Mouse (Mus musculus): Measurements from ENCODE around the gene Dpy19l2. TPM values are rescaled to one million over a fixed set of nuclear protein-coding genes. Genes with fewer than 3 reads are reported as not detected.

Gene Dpy19l2
- polyA plus RNA-seq, 1 experiment from 2014 or later = 0.13 TPM

DNA sequence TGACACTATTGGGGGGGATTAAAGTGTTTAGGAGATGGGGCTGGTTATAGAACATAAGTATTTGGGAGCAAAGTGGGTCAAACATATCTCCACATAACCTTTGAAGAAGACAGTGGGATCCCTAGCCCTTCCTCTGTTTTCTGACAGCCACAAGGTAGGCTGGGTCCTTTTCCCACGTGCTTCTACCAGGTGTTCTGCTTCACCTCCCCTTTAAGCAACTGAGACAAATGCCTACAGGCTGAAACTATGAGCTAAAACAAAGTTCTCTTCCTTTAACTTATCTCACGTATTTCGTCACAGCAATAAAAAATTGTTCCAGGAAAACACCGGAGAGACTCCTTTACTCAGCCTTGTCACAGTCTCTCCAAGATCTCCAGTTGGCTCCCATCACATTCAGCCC, 187.2 kb downstream of the Dpy19l2 start:
- no peaks in the 10 kb centered on the region for H3K27me3 ChIP-seq (ENCODE audit: low read depth, poor library complexity, severe bottlenecking)
- 89% methylated on average over 4 of the region's 4 CpGs for WGBS
- DNase-seq (ENCODE audit: low spot score) = no peak
- no peaks in the 10 kb centered on the region for H3K4me1 ChIP-seq
- no peaks in the 10 kb centered on the region for H3K36me3 ChIP-seq
- no peak overlapping the region for H3K4me3 ChIP-seq
- no peaks in the 10 kb centered on the region for H3K9me3 ChIP-seq (replicated peaks)
- H3K27ac ChIP-seq = no peak overlapping the region

Other genes with a start within 250 kb of the Dpy19l2 start
- gene Dpy19l1, start 193.2 kb downstream of the Dpy19l2 start, polyA plus RNA-seq (2016; fragmentation: Nextera tagmentation; extraction: Ambion mirVana) = 8.6 and 9.7 TPM in 2 replicates
- gene Cypt4, start 71.1 kb downstream of the Dpy19l2 start, polyA plus RNA-seq (2016; fragmentation: Nextera tagmentation; extraction: Ambion mirVana) = not detected in 2 replicates
- gene Tbx20, start 78.0 kb upstream of the Dpy19l2 start, polyA plus RNA-seq (2016; fragmentation: Nextera tagmentation; extraction: Ambion mirVana) = 0.24 and 0.39 TPM in 2 replicates

All from limb, embryonic 10.5 days (tissue).